Mouse (Mus musculus) left cerebral cortex, adult 9 months (tissue): ENCODE results near the gene Shq1.

Experiments used
- DNase-seq, 2 experiments: peaks; one replicate each; pipeline ENCODE4 v3.0.0; 2022; ENCODE audit warnings: low spot score in 2 of 2

Shq1 gene

GRCm38 (mm10) chr6:100670880-100671344 lies at the start of gene Shq1:
TSS of gene Shq1 (minus strand) at chr6:100671157.
- DNase-seq: peak; percentile 61 to 89

GRCm38 (mm10) chr6:100720098-100720501 lies 49.1 kb upstream of the Shq1 start:
- no peak for DNase-seq

- no peak for DNase-seq
Observed at GRCm38 (mm10) chr6:100716817-100717216, 45.9 kb upstream of the Shq1 start.

- no peak for DNase-seq
Observed at GRCm38 (mm10) chr6:100716152-100716551, 45.2 kb upstream of the Shq1 start.

- DNase-seq: no peak
Observed at GRCm38 (mm10) chr6:100715296-100715828, 44.4 kb upstream of the Shq1 start.

GRCm38 (mm10) chr6:100710866-100711265 lies 39.9 kb upstream of the Shq1 start:
- no peak for DNase-seq

GRCm38 (mm10) chr6:100710170-100710569 lies 39.2 kb upstream of the Shq1 start:
- no peak for DNase-seq

- no peak for DNase-seq
Observed at GRCm38 (mm10) chr6:100709483-100709882, 38.5 kb upstream of the Shq1 start.

- no peak for DNase-seq
Observed at GRCm38 (mm10) chr6:100708996-100709395, 38.0 kb upstream of the Shq1 start.

GRCm38 (mm10) chr6:100708248-100708647 lies 37.3 kb upstream of the Shq1 start:
- no peak for DNase-seq

- DNase-seq: no peak
Observed at GRCm38 (mm10) chr6:100707557-100707956, 36.6 kb upstream of the Shq1 start.

- no peak for DNase-seq
Observed at GRCm38 (mm10) chr6:100706861-100707260, 35.9 kb upstream of the Shq1 start.

- DNase-seq: no peak
Observed at GRCm38 (mm10) chr6:100705366-100705811, 34.4 kb upstream of the Shq1 start.

GRCm38 (mm10) chr6:100704574-100705365 lies 33.8 kb upstream of the Shq1 start, which contains the start of gene Gxylt2:
TSS of gene Gxylt2 (plus strand) at chr6:100704734.
- DNase-seq: peak in 1 of 2 experiments; percentile 5

GRCm38 (mm10) chr6:100704197-100704573 lies 33.2 kb upstream of the Shq1 start:
- no peak for DNase-seq

- peak; percentile 16 to 18 for DNase-seq
Observed at GRCm38 (mm10) chr6:100700774-100701173, 29.8 kb upstream of the Shq1 start.

- no peak for DNase-seq
Observed at GRCm38 (mm10) chr6:100699986-100700385, 29.0 kb upstream of the Shq1 start.

- no peak for DNase-seq
Observed at GRCm38 (mm10) chr6:100686341-100686740, 15.4 kb upstream of the Shq1 start.

GRCm38 (mm10) chr6:100678636-100679035 lies 7.7 kb upstream of the Shq1 start:
- DNase-seq: no peak

- DNase-seq: no peak
Observed at GRCm38 (mm10) chr6:100676461-100676860, 5.5 kb upstream of the Shq1 start.

GRCm38 (mm10) chr6:100674974-100675373 lies 4.0 kb upstream of the Shq1 start:
- no peak for DNase-seq

GRCm38 (mm10) chr6:100671401-100671800 lies 444 bp upstream of the Shq1 start:
- no peak for DNase-seq

- peak in 1 of 2 experiments; percentile 54 for DNase-seq
Observed at GRCm38 (mm10) chr6:100670370-100670841, 551 bp downstream of the Shq1 start.
